Mouse (Mus musculus): ENCODE results near the gene Fbxl12. TPM values are rescaled to one million over a fixed set of nuclear protein-coding genes. Genes with fewer than 3 reads are reported as not detected.

The Fbxl12 gene
- total RNA-seq (2023), result 93.1 TPM

GRCm38 (mm10) chr9:20644360-20645081 is at the start of gene Fbxl12:
Fbxl12 (minus strand) TSS chr9:20644767.

GRCm38 (mm10) chr9:20651602-20652259 is 7.2 kb upstream of the Fbxl12 start, which contains the start of gene Pin1:
Pin1 (plus strand) TSS chr9:20652095.

GRCm38 (mm10) chr9:20642101-20642895 is 2.3 kb downstream of the Fbxl12 start, which contains the start of gene Ubl5:
Ubl5 (plus strand) TSS chr9:20642878.

GRCm38 (mm10) chr9:20581175-20581634 is 63.4 kb downstream of the Fbxl12 start, which contains the start of gene Zfp846:
Zfp846 (plus strand) TSS chr9:20581291.

Other genes starting within 250 kb of the Fbxl12 start
- 42.2 TPM for gene Zfp26, start 184.6 kb downstream of the Fbxl12 start, total RNA-seq (2023)
- 22.1 TPM for gene Zfp426, start 152.0 kb downstream of the Fbxl12 start, total RNA-seq (2023)
- gene Zfp266, start 123.3 kb downstream of the Fbxl12 start, total RNA-seq (2023), result 31.1 TPM
- 6.9 TPM for gene Zfp846, start 63.5 kb downstream of the Fbxl12 start, total RNA-seq (2023)
- 288 TPM for gene Ubl5, start 1.9 kb downstream of the Fbxl12 start, total RNA-seq (2023)
- 19.6 TPM for gene Pin1, start 7.3 kb upstream of the Fbxl12 start, total RNA-seq (2023)
- gene Olfm2, start 101.6 kb upstream of the Fbxl12 start, total RNA-seq (2023), result not detected
- 0.15 TPM for gene Col5a3, start 170.3 kb upstream of the Fbxl12 start, total RNA-seq (2023)
- gene Rdh8, start 173.7 kb upstream of the Fbxl12 start, total RNA-seq (2023), result not detected
- gene A230050P20Rik, start 223.9 kb upstream of the Fbxl12 start, total RNA-seq (2023), result 72.1 TPM
- gene Angptl6, start 235.0 kb upstream of the Fbxl12 start, total RNA-seq (2023), result 2.3 TPM
- gene Ppan, start 243.4 kb upstream of the Fbxl12 start, total RNA-seq (2023), result 90.6 TPM